Mouse (Mus musculus) left cerebral cortex, adult 2 months (tissue): Measurements from ENCODE around the gene Nxn. TPM values are rescaled to one million over a fixed set of nuclear protein-coding genes. Genes with fewer than 3 reads are reported as not detected.
"Not testable (repeated sequence)": the region's sequence is repeated elsewhere in the genome, so short reads cannot be mapped to it uniquely, and the experiment has no call there.

Experiments used
- DNase-seq, 2 experiments: peaks; one replicate each; pipeline ENCODE4 v3.0.0; 2021 to 2022; ENCODE audit warnings: low spot score in 2 of 2, mixed read lengths in 1 of 2; ENCODE audit errors: extremely low spot score in 1 of 2
- H3K27ac ChIP-seq: fragments of 200-600 bp; 2 replicates; pipeline ENCODE4 v1.8.1; 2022
- H3K4me3 ChIP-seq: fragments of 200-600 bp; 2 replicates; pipeline ENCODE4 v1.8.1; 2022
- CTCF ChIP-seq: fragments of 200-600 bp; IDR thresholded peaks from 2 replicates; pipeline ENCODE4 v1.8.1; 2022; ENCODE audit warnings: antibody characterized with exemption, mild to moderate bottlenecking, moderate library complexity
- intact Hi-C: fragments of 180-260 bp; cut with DNase I; formaldehyde crosslinking; loops from one replicate; pipeline ENCODE4 v1.15.1; 2025
- total RNA-seq, 2 experiments: library from RNA; stranded (reverse); gene quantifications; 2 replicates each; pipeline ENCODE4 v1.2.3; 2021

Nxn gene
- total RNA-seq, 2 experiments from 2014 or later = 11.2 TPM

GRCm38 (mm10) chr11:76213841-76214240 is 185.1 kb downstream of the Nxn start:
- no peak overlapping the region for H3K27ac ChIP-seq
- no peak for DNase-seq
- intact Hi-C loops = no loop called here
- no peak for TF ChIP-seq CTCF
- no peak overlapping the region for H3K4me3 ChIP-seq

GRCm38 (mm10) chr11:76211595-76211994 is 187.3 kb downstream of the Nxn start:
- intact Hi-C loops, H3K4me3 ChIP-seq, H3K27ac ChIP-seq, DNase-seq: not testable (repeated sequence)

GRCm38 (mm10) chr11:76210228-76210985 is 188.5 kb downstream of the Nxn start:
- no peak overlapping the region for H3K27ac ChIP-seq
- intact Hi-C loops = no loop called here
- H3K4me3 ChIP-seq = no peak overlapping the region
- DNase-seq = no peak
- TF ChIP-seq CTCF = no peak

Other genes starting within 250 kb of the Nxn start
- gene Vps53, start 219.5 kb downstream of the Nxn start, total RNA-seq = 10 to 100 TPM; 85.1 to 85.3 TPM
- gene Fam57a, start 219.5 kb downstream of the Nxn start, total RNA-seq = 10 to 100 TPM; 15.9 to 17.3 TPM
- 1 to 10 TPM; 1.5 to 2.2 TPM for gene Dbil5, start 181.5 kb downstream of the Nxn start, total RNA-seq
- 1 to 10 TPM; 2.6 to 6.8 TPM for gene Gemin4, start 181.5 kb downstream of the Nxn start, total RNA-seq
- 10 to 100 TPM; 16.6 to 19.7 TPM for gene Mrm3, start 155.4 kb downstream of the Nxn start, total RNA-seq
- 10 to 100 TPM; 48.1 to 58.1 TPM for gene Glod4, start 155.4 kb downstream of the Nxn start, total RNA-seq
- gene Timm22, start 7.8 kb upstream of the Nxn start, total RNA-seq = 10 to 100 TPM; 30.3 to 38.8 TPM
- 100 to 1,000 TPM; 436 to 450 TPM for gene Abr, start 223.2 kb upstream of the Nxn start, total RNA-seq